Mouse (Mus musculus) embryo, embryonic 10 days (tissue): ENCODE data around the gene Fgf7.
A peak's percentile ranks its signal among the peaks of the same experiment; 100 is the strongest.

Experiments
- DNase-seq: peaks from one replicate; pipeline ENCODE4 v3.0.0-alpha.2; 2015; ENCODE audit warnings: low spot score

The Fgf7 gene

DNA sequence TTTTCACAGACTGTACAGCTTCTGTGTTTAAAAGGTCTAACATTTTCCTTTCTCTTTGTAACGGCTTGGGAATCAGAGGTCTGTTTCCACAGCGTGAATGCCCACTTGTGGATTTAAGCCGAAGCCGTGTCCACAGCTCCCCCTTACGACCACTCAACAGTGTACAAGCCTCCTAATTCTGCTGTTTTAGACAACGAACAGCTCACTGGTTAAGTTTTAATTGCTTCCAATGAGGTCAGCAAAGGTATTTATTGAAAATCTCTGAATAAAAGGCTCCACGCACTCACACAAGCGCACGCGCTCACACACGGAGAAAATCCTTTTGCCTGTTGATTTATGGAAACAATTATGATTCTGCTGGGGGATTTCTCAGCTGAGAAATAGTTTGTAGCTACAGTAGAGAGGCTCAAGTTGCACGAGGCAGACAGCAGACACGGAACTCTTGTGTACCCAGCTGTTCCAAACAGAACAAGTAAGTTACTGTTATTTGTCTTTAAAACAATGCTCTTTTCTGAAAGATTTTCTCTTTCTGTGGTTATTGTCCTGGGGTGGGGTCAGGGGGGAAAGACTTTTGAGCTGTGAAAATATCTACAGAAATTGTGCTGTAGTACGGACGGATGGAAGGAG is at the start of gene Fgf7:
Gene Fgf7 (plus strand): TSS at position 280 of the 627 bp plus-strand sequence.
- no peak for DNase-seq

DNA sequence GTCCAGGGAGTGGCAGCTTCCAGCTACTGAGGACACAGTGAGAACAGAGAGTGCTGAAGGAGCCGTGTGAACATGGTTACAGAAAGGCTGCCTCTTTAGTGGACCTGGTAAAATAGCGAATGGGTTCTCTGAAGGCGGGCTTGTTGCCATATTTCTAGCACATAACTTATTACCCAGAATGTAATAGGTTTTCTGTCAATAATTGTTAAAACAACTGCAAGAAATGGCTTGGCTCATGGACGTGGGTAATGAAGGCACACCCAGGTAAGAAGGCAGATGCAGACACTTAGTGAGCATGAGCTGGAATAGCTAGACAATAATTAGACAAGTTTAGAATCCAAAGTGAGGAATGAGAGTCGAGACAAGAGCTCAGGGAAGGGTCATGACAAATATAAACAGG is 32.2 kb upstream of the Fgf7 start:
- DNase-seq: no peak

DNA sequence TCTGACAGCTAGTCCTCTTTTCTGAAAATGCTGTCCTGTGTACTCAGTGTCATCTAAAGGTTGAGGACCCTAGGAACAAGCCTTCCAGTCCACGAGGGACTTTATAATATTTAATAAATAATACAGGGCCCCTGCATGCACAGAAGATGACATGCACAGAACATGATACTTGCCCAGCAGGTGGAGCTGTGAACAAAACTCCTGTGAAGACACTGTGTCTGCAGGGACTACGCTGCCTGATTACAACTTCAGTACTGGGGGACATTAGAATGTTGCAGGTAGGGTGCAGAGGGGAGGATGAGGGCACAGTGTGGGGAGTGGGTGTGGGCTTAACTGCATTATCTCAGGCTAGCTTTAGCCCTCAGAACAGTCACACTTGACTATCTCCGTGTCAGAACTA is 28.4 kb upstream of the Fgf7 start:
- DNase-seq: peak; percentile 77

DNA sequence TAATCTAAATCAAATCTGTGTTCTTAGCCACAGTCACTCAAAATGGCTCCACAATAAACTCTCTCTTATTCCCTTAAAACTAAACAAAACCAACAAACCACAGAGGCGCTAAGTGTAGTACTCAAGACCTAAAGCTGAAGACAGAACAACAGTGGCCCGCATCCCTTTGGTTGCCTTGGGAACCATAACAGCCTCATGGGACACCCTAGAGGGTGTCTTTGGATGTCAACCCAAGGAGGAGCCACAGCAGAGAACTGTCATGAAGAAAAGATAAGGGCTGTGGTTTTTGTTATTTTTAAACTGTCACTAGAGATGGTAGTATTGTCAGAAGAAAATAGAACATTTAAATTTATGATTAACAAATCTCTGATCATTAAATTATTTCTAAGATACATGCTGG is 27.7 kb upstream of the Fgf7 start:
- no peak for DNase-seq

DNA sequence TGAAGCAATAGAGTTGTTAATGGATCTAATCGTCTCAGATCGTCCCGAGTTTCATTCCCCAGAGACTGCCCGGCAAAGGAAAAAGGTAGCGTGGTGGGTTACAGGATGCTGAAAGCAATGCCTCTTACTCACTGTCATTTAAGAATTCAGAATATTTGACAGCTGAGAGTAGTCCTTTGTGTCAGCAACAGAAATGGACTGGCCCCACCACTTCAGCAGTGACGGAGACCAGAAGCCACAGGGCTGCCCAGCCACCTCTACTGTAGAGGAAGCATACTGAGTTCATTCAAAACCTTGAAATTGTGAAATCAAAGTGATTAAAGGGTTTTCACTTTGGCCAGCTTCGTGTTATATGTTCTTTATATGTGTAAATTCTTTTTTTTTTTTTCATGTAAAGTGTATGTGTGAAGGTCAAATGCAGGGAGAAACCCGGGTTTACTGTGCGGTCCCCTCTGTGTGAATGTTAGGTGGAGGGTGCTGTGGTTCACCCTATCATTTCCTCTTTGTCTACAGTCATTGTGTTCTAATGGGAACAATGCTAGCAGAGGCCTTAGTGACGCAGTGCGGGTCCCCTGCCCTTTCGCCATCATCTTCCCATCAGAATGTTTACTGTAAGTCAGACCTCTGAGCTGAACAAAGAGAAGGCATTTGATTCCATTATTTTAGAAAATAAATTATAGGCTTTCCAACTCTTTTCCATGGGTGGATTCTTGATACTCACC is 19.3 kb upstream of the Fgf7 start:
- DNase-seq: peak; percentile 15

DNA sequence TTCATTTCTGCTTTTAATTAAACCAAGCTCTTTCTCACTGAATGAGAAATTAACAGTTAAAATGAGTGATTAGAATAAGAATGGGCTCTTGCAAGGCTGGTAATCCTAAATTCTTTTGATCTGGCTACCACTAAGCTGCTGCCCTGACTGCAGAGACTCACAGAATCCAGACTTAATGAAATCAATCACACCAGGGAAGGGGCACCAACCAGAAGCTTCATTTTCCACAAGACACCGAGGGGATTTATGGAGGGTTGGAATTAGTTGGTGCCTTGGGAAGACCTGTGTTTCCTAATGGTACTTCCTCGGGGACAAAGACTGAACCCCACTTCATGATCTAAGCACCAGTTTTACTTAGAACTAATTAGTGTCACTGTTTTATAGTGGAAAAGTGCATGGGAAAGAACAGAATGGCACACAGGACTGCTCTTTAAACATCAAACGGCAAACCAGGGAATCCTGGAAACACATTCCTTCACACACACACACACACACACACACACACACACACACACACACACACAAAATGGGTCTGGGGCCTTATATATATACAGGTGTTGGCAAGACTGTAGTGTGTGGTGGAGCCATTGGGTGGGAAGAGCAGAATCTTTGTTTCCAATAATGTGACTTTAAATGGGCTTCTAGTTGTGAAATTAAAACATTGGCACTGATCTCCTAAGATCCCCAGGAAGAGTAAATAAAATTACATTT is 18.5 kb upstream of the Fgf7 start:
- DNase-seq: no peak

DNA sequence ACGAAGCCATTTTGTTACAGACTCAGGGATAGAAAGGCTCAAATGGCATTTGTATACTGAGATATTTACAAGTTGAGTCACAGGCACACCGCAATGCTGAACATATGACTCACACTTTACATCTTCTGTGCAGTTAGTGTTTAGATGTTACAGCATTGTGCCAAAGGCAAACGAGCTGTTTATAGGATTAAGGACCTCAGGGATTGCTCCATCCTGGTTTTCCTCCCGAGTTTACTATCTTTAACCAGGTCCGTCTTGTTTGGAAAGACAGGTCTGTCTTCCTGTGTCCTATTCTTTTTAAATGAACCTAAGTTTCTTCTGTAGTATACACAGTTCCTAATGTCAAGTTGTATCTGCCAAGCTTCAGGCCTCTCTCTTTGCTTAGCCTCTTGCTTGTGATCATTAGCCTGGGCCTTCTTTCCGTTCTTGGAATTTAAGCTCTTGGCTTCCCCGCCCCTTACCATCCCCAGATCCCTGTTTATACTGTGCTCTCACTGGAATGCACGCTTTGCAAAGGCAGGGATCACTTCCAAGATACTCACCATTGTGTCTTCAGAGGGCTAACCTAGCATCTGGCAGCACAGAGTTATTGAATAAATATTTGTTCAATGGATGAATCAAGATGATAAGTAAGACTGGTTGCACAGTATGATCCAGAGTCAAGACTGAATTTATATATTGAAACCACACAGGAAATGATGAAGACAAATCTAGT is 3.1 kb upstream of the Fgf7 start:
- DNase-seq: no peak

DNA sequence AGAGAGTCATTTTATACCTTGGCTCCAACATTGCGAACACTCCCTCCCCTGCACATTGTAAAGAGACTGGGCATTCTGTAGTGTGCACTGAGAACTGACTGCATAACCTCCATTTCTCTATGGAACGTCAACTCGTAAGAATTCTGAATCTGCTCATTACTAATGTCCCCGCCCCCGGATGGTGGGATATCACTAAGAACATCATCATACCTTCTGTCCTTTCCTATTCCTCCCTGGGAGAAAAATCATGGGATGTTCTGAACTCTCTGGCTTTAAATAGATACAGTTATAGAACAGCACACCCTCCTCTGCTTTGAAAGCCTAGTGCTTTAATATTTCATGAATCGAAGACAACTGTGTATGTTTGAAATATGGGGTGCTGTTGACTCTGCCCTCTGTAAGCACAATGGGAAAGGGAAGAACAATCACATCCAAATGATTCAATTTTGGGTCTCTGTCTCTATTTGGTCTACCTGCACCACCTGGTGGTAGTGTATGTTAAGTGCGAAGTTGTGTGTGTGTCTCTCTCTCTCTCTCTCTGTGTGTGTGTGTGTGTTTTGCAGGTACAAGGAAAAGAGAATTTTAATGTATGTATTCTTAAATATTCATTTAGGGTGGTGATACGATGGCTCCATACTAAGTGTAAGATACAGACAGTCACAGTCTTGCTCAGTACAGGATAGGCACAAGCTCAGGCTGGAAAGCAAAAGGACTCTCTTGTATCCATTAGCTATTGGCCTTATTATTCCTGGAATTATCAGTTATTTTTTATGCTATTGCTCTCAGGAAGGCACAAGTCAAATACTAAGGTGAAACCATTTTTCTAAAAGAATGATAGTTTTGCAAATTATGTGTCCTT is 1.1 kb upstream of the Fgf7 start:
- DNase-seq: peak; percentile 54

DNA sequence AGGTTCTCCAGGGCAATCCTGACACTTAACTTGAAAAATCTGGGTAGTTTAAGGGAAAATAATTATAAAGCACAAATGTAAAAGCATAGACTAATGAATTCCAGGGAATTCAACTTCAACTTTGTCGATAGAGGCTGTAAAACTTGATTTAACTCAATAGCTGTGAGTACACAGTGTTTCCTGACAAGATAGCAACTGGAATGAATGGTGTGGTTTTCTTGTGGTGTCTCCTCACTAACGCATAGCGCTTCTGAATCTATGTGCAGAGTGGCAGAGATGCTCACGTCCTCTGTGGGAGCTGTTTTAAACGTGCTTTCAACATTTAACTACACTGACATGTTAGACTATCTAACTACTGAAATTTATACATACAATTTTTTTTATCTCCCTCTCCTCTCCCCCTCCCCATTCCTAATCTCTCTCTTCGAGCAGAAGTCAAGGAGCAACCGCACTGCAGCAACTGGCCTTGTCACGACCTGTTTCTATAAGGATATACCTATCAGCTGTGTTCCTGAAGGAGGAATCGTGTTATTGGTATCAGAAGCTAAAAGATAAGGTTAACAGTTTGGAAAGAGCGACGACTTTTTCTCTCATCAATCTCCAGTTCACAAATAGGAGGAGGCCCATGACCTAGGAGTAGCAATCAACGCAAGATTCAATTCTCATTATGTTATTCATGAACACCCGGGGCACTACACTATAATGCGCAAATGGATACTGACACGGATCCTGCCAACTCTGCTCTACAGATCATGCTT is 734 bp downstream of the Fgf7 start:
- no peak for DNase-seq

DNA sequence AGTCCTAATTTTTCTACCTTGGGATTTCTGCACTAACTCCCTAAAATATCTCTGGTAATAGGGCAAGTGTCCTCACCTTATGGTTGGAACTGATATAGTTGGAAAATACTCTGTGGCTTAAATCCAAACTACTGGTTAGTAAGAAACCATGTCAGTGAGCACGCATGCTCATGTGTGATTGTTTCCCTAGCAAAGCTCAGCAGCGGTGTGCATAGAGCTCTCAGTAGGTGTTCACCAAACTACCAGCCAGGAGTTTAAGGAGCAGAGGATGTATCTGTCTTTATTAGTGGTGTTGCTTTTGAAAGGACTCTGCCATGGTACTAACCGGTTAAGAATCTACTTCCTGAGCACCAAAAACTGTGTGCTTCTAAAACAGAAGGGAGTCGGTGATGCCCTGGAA is 1.7 kb downstream of the Fgf7 start:
- no peak for DNase-seq

DNA sequence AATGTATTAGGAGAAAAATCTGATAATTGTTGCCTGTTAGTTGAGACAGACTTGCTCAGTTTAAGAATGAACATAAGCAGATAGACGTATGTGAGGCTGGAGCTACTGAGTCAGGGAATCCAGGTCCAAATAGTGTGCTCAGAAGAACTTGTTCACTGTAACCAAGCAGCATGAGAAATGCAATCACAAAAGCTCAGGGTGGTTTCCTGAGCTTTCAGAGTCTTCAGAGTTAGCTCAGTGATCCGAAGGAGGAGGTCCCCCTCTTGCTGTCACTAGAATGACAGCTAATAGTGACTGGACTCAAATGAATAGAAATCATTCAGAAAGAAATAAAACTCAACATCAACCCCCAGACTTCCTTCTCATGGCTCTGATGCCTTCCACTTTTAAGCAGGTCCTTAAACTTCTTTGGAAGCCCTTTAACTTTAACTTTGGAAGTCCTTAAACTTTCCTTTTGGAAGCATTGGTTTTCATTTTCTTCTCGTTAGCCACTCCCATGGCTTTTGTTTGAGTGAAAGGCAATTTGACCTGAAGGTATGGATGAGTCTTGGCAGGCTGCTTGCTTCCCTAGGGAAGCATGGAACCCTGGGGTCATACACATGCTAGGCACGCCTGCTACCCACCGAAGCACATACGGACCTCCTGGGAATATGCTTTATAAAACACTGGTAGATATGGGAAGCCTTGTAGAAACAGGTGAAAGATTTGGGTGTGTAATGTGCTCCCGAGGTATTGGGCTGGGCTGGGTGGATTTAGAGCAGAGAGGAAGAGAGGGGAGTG is 4.0 kb downstream of the Fgf7 start:
- DNase-seq: no peak

DNA sequence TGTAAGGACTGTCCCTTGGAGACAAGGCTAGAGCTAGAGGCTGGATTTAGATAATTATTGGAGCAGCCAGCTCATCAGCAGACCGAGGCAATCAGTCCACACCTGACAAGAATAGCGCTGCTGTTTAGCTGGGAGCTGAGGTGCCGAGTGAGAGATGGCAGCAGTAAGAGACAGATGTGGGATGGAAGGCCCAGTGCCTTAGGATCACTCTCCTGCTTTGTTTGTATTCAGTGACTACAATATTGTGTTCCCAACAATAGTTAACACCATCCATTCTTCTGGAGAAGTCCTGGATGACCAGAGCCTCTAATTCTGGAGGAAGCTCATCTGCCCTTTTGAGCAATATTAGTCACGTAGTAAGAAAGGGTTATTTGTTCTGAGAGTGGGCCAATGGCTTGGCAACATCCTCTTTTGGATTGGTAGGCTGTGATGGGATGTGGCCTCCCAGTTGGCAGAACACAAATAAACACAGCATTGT is 5.0 kb downstream of the Fgf7 start:
- DNase-seq: no peak

DNA sequence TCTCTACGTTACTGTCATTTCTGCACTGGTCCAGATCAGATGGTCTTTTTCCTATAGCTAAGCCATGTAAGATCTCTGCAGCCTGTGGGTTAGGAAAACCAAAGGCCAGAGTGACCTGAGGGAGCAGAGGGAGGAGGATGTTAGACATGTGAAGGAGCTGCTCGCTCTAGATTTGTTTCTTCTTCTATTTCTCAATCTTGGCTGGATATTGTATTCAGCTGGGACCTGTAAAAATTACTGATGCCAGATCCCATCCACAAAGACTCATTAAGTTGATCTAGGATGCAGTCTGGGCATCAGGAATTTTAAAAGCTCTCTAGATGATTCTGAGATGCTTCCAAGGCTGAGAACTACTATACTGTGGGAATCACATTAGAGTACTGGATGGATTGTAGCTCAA is 6.2 kb downstream of the Fgf7 start:
- no peak for DNase-seq

DNA sequence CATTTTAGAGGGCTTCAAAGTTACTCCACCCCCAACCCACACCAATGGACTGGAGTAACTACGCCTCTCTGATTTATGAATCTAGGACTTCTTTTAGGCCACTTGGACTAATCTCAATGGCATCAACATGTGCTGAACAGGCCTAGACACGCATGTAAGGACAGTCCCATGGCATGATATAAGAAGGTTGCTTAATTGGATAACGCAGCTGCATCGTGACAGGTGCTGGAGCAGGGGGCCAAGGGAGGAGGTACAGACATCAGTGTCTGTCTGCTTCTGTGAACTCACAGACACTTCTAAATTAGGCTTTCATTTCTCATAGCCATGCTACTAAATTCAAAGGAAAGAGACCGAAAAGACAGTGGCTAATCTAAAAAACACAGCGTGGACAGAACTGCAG is 6.8 kb downstream of the Fgf7 start:
- DNase-seq: no peak

DNA sequence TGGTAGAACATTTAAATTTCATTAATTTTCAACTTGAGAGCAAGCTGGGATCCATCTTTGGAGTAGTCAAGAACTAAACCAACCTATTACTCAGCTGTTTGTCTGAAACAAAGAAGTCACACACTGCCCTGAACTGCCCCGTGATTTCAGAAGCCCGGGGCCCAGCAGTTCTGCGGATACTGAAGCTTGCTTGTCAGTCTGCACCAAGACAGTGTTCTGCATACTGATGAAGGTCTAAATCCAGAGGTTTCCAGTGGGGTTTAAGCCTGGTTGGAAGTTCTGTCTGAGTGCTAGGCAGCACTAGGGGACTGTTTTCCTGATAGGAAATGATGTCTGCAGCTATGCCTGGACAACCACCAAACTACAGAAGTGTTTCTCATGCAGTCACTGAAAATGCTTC is 8.2 kb downstream of the Fgf7 start:
- DNase-seq: no peak

DNA sequence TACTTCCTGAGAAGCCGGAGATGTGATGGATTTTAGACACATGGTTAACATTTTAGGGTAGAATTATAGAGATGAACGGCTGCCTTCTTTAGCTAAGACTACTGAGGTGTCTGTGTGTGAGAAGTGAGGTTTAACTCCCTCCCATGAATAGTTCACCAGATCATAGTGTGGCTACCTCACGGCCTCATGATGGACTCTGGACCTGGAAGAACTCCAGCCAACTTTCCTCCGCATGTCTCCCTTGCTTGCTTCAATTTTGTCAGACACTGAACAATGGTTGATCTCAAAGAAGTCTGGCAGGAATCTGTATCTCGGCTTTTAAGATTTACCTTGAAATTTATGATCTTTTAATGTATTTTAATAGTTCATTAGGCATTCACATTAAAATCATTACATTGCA is 11.2 kb downstream of the Fgf7 start:
- no peak for DNase-seq

DNA sequence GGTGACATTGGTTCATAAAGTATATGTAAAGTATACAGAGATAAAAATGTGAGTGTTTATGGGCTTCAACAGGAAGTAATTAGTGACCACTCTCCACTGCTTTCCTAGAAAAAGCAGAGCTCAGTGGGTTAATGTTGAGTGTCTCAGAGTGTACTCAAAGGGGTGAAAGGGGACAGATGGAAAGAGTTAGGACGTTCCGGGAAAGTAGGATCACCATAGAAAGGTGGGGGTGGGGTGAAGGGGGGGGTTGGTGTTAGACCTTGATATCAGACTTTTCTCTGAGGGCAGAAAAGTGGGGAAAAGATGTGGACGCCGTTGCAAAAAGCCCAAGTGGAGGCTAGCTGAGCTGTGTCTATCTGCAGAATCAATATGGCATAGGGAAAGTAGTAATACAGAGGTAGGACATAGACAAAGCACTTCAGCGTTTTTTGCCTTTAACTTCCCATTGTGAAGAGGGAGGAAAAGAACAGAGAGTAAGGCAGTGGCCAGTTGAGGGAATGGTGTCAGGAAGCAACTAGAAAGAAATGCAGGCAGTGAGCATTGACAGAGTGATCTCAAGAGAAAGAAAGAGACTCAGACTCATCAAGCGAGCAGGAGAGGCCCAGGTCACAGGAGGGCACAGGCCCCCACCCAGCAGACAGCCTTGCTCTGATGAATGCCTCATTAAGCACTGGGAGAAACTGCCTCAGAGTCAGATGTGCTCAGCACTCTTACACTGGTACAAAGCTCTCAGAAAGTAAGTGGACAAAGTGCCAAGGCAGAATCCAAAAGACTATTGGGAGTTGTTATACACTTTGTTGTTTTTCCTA is 18.5 kb downstream of the Fgf7 start:
- DNase-seq: peak; percentile 85

DNA sequence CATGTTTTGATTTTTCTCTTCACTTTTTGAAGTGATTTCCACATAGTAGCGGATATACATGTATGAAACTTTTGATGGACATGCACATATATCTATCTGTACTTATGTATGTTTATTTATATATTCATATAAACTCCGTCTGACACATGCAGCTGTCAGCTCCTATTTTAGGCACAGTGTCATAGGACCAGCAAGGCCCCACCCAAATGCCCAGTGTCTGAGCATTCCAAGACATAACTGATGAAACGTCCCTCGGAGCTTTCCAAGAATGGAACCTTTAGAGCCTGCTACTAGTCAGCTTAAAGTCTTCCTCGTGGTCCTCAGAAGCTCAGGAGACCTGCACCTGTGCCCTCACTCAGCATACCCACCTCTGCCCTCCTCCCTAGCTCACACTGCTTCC is 19.2 kb downstream of the Fgf7 start:
- DNase-seq: no peak

DNA sequence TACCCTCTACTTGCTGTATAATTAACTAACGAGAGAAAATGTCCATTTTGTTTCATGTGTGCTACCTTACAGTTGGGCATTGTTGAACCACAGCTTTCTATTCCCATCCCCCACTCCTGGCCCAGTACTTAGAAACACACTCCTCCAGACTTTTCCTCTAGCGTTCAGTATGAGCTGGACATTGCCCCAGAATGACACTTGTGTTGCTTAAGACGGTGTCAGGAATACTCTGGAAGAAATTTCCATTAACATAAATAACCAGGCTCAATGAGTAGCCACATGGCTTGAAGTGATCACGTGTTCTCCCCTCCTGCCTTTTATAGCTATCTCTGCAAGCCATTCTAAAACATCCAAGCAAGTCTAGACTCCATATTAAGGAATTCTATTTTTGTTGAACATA is 26.1 kb downstream of the Fgf7 start:
- DNase-seq: no peak
